Mouse (Mus musculus) forebrain, embryonic 12.5 days (tissue): ENCODE measurements around the gene Tsc22d3. TPM values are rescaled to one million over a fixed set of nuclear protein-coding genes. Genes with fewer than 3 reads are reported as not detected.

Source experiments
- ATAC-seq: fragments of 200-750 bp; cut with Nextera tagmentation; 2 replicates; pipeline ENCODE4 v1.8.0; 2017; ENCODE audit warnings: moderate TSS enrichment; ENCODE audit not compliant: low FRiP score
- H3K27ac ChIP-seq: fragments of 300-500 bp; sonication (generic); 2 replicates; pipeline ENCODE4 v1.5.1; 2016; ENCODE audit warnings: mild to moderate bottlenecking
- H3K27me3 ChIP-seq: fragments of 300-500 bp; sonication (generic); 2 replicates; pipeline ENCODE4 v1.6.1; 2016; ENCODE audit warnings: mild to moderate bottlenecking
- H3K36me3 ChIP-seq: fragments of 300-500 bp; sonication (generic); replicated peaks from 2 replicates; pipeline ENCODE4 v1.6.1; 2016; ENCODE audit warnings: mild to moderate bottlenecking
- H3K4me1 ChIP-seq: fragments of 300-500 bp; sonication (generic); 2 replicates; pipeline ENCODE4 v1.6.1; 2016
- H3K4me2 ChIP-seq: fragments of 300-500 bp; sonication (generic); 2 replicates; pipeline ENCODE4 v1.6.1; 2016; ENCODE audit warnings: mild to moderate bottlenecking, moderate library complexity
- H3K4me3 ChIP-seq: fragments of 300-500 bp; sonication (generic); replicated peaks from 2 replicates; pipeline ENCODE4 v1.5.1; 2016; ENCODE audit warnings: mild to moderate bottlenecking
- H3K9ac ChIP-seq: fragments of 300-500 bp; sonication (generic); 2 replicates; pipeline ENCODE4 v1.6.1; 2016; ENCODE audit warnings: mild to moderate bottlenecking
- H3K9me3 ChIP-seq: fragments of 300-500 bp; sonication (generic); 2 replicates; pipeline ENCODE4 v1.6.1; 2016
- WGBS: fragments of 180-500 bp; shearing (Covaris S2); methylation state at CpG from one replicate; pipeline ENCODE4 v1.1.7; 2016; 5-methylcytosine and 5-hydroxymethylcytosine counted together
- polyA plus RNA-seq: library from polyadenylated mRNA; unstranded; fragments of >200 nt; fragmentation: Nextera tagmentation; extraction: Ambion mirVana; gene quantifications from 2 replicates; pipeline ENCODE4 v1.2.1, GENCODE M21; 2016

The Tsc22d3 gene
- polyA plus RNA-seq, 1 experiment from 2014 or later, result 93.7 TPM

- Histone ChIP-seq H3K9me3 (no peaks in the 10 kb centered on the region), H3K9ac (no peak overlapping the region), H3K4me1 (0 out of 2 replicates have a peak, but pooled peaks cover 3% of the 10 kb centered on the region), H3K4me3 (no peak overlapping the region), H3K27me3 (peaks cover 73% of the 10 kb centered on the region), H3K4me2 (no peak overlapping the region), H3K27ac (no peak overlapping the region), H3K36me3 (no peaks in the 10 kb centered on the region; the same call in 1 of the 2 replicates)
- no peak for ATAC-seq
- WGBS, result 79% methylated on average over 2 of the region's 2 CpGs
Measured at GRCm38 (mm10) chrX:140538649-140539048, 61.8 kb downstream of the Tsc22d3 start.

- Histone ChIP-seq H3K9ac (no peak overlapping the region), H3K27me3 (peaks cover 63% of the 10 kb centered on the region), H3K27ac (no peak overlapping the region), H3K4me2 (no peak overlapping the region), H3K4me1 (0 out of 2 replicates have a peak, but pooled peaks cover 3% of the 10 kb centered on the region), H3K9me3 (no peaks in the 10 kb centered on the region), H3K36me3 (no peaks in the 10 kb centered on the region; the same call in 1 of the 2 replicates), H3K4me3 (no peak overlapping the region)
- no peak for ATAC-seq
- WGBS, result 54% methylated on average over 6 of the region's 6 CpGs
Measured at GRCm38 (mm10) chrX:140537662-140538061, 62.8 kb downstream of the Tsc22d3 start.

DNA sequence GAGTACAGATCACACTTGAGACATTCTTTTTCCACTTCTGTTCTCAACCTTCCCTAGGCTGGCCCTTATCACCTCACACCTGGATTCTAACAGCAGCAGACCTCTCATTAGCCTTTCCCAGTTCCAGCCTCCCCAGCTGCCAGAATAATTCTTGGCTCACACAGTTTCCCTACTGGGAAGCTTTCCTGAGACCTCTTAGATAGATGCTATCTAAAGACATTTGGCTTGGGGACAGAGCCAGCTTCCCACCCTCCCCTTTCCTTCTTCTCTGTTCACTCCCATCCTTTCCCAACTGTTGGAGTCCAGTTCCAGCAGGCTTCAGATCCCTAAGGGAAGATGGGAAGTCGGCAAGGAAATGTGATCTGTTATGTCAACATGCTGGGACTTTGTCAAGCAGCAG lies 65.0 kb downstream of the Tsc22d3 start:
- Histone ChIP-seq H3K4me2 (no peak overlapping the region), H3K9me3 (no peaks in the 10 kb centered on the region), H3K36me3 (no peaks in the 10 kb centered on the region), H3K9ac (no peak overlapping the region), H3K27me3 (peaks cover 59% of the 10 kb centered on the region), H3K4me3 (no peak overlapping the region), H3K4me1 (no peaks in the 10 kb centered on the region), H3K27ac (no peak overlapping the region)
- WGBS, result 78% methylated on average over 1 of the region's 1 CpGs
- ATAC-seq, result no peak

DNA sequence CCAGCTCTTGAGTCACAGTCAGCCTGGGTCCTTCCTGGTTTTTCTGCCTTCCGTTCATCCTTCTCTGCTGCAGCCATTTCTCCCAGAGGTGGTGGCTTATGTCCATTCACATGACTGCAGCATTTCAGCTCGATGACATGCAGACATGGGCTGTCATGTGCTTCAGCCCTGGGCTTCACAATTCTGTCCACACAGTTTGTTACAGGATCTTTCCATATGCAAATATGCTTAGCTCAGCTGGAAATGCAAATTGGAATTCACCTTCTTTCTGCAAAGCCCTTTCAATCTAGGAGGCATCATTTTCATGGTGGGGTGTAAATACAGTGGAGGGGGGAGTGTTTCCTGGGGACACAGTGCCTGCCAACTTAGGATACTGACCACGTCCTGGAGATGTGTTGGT lies 66.2 kb downstream of the Tsc22d3 start:
- Histone ChIP-seq H3K4me3 (no peak overlapping the region), H3K4me2 (no peak overlapping the region), H3K27ac (no peak overlapping the region), H3K4me1 (no peaks in the 10 kb centered on the region), H3K36me3 (no peaks in the 10 kb centered on the region), H3K27me3 (peaks cover 66% of the 10 kb centered on the region), H3K9me3 (no peaks in the 10 kb centered on the region), H3K9ac (no peak overlapping the region)
- no peak for ATAC-seq
- 73% methylated on average over 3 of the region's 3 CpGs for WGBS

- ATAC-seq, result no peak
Measured at GRCm38 (mm10) chrX:140532325-140532724, 68.1 kb downstream of the Tsc22d3 start.

GRCm38 (mm10) chrX:140531356-140531755 lies 69.1 kb downstream of the Tsc22d3 start:
- WGBS, result 85% methylated on average over 2 of the region's 2 CpGs
- Histone ChIP-seq H3K9ac (no peak overlapping the region), H3K4me1 (no peaks in the 10 kb centered on the region), H3K4me2 (no peak overlapping the region), H3K36me3 (no peaks in the 10 kb centered on the region), H3K27ac (no peak overlapping the region), H3K9me3 (no peaks in the 10 kb centered on the region), H3K27me3 (peaks cover 67% of the 10 kb centered on the region), H3K4me3 (no peak overlapping the region)
- no peak for ATAC-seq

More at GRCm38 (mm10) chrX:140532325-140532724, 68.1 kb downstream of the Tsc22d3 start:
- Histone ChIP-seq H3K4me1 (no peaks in the 10 kb centered on the region), H3K9me3 (no peaks in the 10 kb centered on the region), H3K27ac (no peak overlapping the region), H3K27me3 (peaks cover 69% of the 10 kb centered on the region), H3K36me3 (no peaks in the 10 kb centered on the region), H3K4me2 (no peak overlapping the region), H3K4me3 (no peak overlapping the region), H3K9ac (no peak overlapping the region)
- WGBS, result 86% methylated on average over 6 of the region's 6 CpGs

DNA sequence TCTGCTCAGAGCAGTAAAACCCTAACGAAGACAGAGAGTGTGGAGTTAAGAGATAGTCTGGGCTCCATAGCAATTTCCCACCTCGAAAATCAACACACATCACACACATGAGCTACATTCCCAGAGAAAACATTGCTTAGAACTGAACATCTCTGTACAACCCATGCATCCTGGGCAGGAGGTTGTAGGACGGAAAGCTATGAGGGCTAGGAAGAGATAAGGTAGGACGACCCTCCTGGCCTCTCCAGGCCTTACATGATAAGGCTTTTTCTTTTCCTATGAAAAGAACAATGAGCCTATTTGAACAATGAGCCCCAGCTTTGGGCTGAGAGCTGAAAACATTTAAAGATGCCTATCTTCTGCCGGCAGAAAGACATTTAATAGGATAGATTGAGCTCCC lies 69.8 kb downstream of the Tsc22d3 start:
- no peaks in the 10 kb centered on the region for H3K4me1 ChIP-seq
- no peaks in the 10 kb centered on the region for H3K36me3 ChIP-seq
- WGBS, result 78% methylated on average over 5 of the region's 5 CpGs
- no peak for ATAC-seq
- no peak overlapping the region for H3K27ac ChIP-seq
- H3K9me3 ChIP-seq, result no peaks in the 10 kb centered on the region
- H3K9ac ChIP-seq, result no peak overlapping the region
- H3K4me3 ChIP-seq, result no peak overlapping the region
- peaks cover 73% of the 10 kb centered on the region for H3K27me3 ChIP-seq
- H3K4me2 ChIP-seq, result no peak overlapping the region

- no peak overlapping the region for H3K27ac ChIP-seq
Measured at GRCm38 (mm10) chrX:140529074-140529561, 71.3 kb downstream of the Tsc22d3 start.

GRCm38 (mm10) chrX:140527231-140527630 lies 73.2 kb downstream of the Tsc22d3 start:
- Histone ChIP-seq H3K4me2 (no peak overlapping the region), H3K27me3 (peaks cover 60% of the 10 kb centered on the region), H3K36me3 (no peaks in the 10 kb centered on the region), H3K9ac (no peak overlapping the region), H3K4me1 (no peaks in the 10 kb centered on the region), H3K27ac (no peak overlapping the region), H3K9me3 (no peaks in the 10 kb centered on the region), H3K4me3 (no peak overlapping the region)
- no peak for ATAC-seq
- 71% methylated on average over 6 of the region's 6 CpGs for WGBS

More at GRCm38 (mm10) chrX:140529074-140529561, 71.3 kb downstream of the Tsc22d3 start:
- Histone ChIP-seq H3K4me1 (no peaks in the 10 kb centered on the region), H3K36me3 (no peaks in the 10 kb centered on the region), H3K9ac (no peak overlapping the region), H3K4me3 (no peak overlapping the region), H3K4me2 (no peak overlapping the region), H3K9me3 (no peaks in the 10 kb centered on the region), H3K27me3 (peaks cover 62% of the 10 kb centered on the region)
- WGBS, result 72% methylated on average over 5 of the region's 5 CpGs
- ATAC-seq, result no peak

DNA sequence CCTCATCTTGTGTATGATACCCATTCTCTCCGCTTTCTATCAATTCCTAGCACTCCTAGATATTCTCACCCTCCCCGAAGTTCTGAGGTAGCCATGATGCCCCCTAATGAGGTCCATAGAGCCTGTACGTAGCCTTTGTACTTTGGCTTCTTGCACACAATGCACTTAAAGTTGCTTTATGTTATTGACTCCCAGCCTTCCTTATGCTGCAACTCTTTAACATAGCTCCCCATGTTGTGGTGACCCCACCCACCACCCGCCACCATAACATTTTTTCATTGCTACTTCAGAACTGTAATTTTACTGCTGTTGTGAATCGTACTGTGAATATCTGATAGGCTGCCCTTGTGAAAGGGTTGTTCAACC lies 74.2 kb downstream of the Tsc22d3 start:
- Histone ChIP-seq H3K27ac (no peak overlapping the region), H3K27me3 (peaks cover 54% of the 10 kb centered on the region), H3K9me3 (no peaks in the 10 kb centered on the region), H3K9ac (no peak overlapping the region), H3K4me3 (no peak overlapping the region), H3K36me3 (no peaks in the 10 kb centered on the region), H3K4me2 (no peak overlapping the region), H3K4me1 (no peaks in the 10 kb centered on the region)
- no peak for ATAC-seq
- 90% methylated on average over 5 of the region's 5 CpGs for WGBS

DNA sequence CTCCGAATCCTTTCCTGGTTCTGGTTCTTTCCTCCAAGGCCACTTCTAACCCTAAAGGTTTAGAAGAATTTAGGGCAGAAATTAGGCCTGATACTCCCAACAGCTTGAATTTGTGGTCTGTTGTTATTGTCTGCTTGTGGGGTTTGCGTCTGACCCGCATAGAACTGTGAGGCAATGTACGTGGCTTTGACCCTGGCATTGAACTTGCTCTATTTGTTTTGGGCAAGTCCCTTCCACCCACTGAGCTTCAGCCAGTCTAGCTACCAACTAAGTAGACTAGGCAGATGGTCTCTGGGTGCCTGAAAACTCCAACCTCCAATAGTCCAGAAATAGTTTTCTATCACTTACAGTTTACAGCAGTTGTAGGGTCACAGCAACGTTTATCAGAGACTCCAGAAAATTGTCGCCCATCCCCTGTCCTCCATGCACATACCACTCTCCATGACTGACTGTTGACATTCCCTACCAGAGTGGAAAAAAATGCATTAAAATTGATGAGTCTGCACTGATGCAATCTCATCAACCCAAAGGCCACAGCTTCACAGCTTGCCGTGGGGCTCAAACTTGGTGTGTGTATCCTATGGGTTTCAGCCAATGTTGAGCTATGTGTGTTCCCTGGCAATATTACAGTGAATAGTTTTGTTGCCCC lies 74.7 kb downstream of the Tsc22d3 start:
- WGBS, result 90% methylated on average over 7 of the region's 7 CpGs
- no peak overlapping the region for H3K27ac ChIP-seq
- H3K27me3 ChIP-seq, result peaks cover 50% of the 10 kb centered on the region
- H3K9ac ChIP-seq, result no peak overlapping the region
- no peak overlapping the region for H3K4me3 ChIP-seq
- ATAC-seq, result no peak
- H3K4me1 ChIP-seq, result no peaks in the 10 kb centered on the region
- H3K36me3 ChIP-seq, result no peaks in the 10 kb centered on the region
- H3K9me3 ChIP-seq, result no peaks in the 10 kb centered on the region
- H3K4me2 ChIP-seq, result no peak overlapping the region

- no peak overlapping the region for H3K4me3 ChIP-seq
- WGBS, result 89% methylated on average over 5 of the region's 5 CpGs
- no peak overlapping the region for H3K9ac ChIP-seq
- H3K27ac ChIP-seq, result no peak overlapping the region
- peaks cover 43% of the 10 kb centered on the region for H3K27me3 ChIP-seq
- ATAC-seq, result no peak
- no peaks in the 10 kb centered on the region for H3K4me1 ChIP-seq
- no peaks in the 10 kb centered on the region for H3K36me3 ChIP-seq
- no peaks in the 10 kb centered on the region for H3K9me3 ChIP-seq
- H3K4me2 ChIP-seq, result no peak overlapping the region
Measured at GRCm38 (mm10) chrX:140524231-140524630, 76.2 kb downstream of the Tsc22d3 start.

DNA sequence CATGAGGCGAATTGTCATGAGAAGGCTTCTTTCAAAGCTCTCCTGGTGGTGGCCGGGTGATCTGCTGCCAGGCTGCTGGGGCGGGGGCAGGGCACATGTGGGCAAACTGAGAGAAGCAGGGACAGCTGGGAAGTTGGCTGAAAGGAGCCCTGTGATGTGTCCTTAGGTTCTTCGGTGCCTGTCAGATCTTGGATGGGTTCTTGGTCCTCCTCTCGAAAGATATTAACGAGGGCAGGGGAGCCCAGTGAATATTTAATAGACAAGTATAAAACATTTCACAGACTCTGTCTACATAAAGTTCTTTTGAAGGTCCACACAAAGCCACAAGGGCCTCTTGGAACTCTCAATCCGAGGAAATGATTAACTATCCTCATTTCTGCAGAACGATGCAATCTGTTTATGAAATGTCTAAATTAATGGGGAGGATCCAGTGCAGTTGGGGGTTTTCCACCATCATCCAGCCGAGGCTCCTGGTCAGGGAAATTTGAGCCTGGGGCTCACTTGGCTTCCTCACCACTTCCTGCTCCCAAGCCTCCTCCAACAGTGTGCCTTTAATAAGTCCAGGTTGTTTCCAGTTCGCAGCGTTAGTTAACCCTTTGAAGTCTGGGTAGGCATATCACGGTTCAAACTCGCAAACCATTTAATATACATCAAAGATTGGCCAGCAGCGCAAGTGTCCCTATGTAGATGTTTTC lies 78.2 kb downstream of the Tsc22d3 start:
- H3K27me3 ChIP-seq, result peaks cover 45% of the 10 kb centered on the region
- H3K4me2 ChIP-seq, result no peak overlapping the region
- H3K9me3 ChIP-seq, result no peaks in the 10 kb centered on the region
- ATAC-seq, result no peak
- 69% methylated on average over 14 of the region's 14 CpGs for WGBS
- no peak overlapping the region for H3K4me3 ChIP-seq
- H3K9ac ChIP-seq, result no peak overlapping the region
- no peaks in the 10 kb centered on the region for H3K4me1 ChIP-seq
- no peak overlapping the region for H3K27ac ChIP-seq
- no peaks in the 10 kb centered on the region for H3K36me3 ChIP-seq
